Mouse (Mus musculus): ENCODE measurements around the gene Shkbp1.
A peak's percentile ranks its signal among the peaks of the same experiment; 100 is the strongest.

Shkbp1 gene

GRCm38 (mm10) chr7:27366082-27366844, 10.4 kb upstream of the Shkbp1 start:
- peak; percentile 46 for DNase-seq

DNA sequence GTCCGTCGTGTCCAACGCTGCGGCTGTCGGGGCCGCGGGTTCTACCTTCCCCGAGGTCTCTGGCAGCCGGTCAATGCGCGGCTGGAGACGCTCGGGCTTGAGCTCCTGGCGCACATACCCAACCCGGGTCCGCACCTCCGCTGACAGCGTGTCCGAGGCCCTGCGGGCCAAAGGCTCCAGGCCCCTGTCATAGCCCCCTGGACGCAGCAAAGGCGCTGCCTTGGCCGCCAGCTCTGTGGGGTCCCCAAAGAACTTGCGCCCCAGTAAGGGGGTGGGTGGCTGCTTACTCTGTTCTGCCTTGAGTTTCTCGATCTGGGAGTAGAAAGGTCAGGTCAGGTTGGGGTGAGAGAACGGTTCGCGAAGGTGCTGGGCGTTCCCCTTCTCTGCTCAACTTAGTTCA, 8.6 kb upstream of the Shkbp1 start:
- DNase-seq = no peak

GRCm38 (mm10) chr7:27361283-27361946, 5.6 kb upstream of the Shkbp1 start:
- peak; percentile 99 for DNase-seq

DNA sequence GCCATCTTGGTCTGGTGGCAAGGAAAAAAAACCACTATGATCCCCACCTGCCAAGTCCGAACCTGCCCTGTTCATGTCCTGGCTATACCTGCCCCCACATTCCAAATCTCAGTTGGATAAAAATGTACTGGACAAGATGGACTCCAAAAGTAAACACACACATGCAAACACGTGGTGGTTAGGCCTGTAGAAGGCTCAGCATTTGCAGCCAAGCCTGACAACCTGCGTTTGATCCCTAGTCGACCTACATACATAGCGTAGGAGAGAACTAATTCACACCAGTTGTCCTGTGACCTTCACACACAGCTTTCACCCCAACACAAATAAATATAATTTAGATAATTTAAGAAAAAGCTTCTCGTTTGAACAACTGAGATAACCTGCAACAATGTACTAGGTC, 4.9 kb upstream of the Shkbp1 start:
- DNase-seq = no peak

- DNase-seq = peak; percentile 38
Measured at GRCm38 (mm10) chr7:27359706-27360358, 4.0 kb upstream of the Shkbp1 start.

GRCm38 (mm10) chr7:27359162-27359561, 3.3 kb upstream of the Shkbp1 start:
- DNase-seq = peak; percentile 12

GRCm38 (mm10) chr7:27357595-27357978, 1.8 kb upstream of the Shkbp1 start:
- no peak for DNase-seq

GRCm38 (mm10) chr7:27356861-27357594, 1.2 kb upstream of the Shkbp1 start, which contains the start of gene Gm20479:
Gene Gm20479 (minus strand): TSS chr7:27357419.
- DNase-seq = peak; percentile 67

DNA sequence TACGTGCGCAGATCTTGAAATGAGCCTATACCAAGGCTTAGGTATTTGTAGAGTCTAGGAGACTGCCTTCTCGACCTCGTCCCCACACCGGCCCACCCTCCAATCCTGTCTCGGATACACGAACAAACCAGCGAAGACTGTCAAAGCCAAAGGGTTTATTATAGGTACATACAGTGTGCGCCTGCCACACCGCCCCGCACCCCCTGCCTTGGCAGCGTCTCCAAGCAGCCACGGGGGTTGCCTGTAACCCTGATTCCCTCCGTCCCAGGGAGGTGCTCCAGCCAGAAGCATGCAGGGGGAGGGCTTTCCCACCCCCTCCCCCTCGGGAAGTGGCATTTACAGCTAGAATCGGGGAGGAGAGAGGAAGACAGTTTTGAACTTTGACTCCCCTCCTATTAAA, 429 bp upstream of the Shkbp1 start:
- peak; percentile 76 for DNase-seq

GRCm38 (mm10) chr7:27355261-27355660, 558 bp downstream of the Shkbp1 start:
- DNase-seq = peak; percentile 51

DNA sequence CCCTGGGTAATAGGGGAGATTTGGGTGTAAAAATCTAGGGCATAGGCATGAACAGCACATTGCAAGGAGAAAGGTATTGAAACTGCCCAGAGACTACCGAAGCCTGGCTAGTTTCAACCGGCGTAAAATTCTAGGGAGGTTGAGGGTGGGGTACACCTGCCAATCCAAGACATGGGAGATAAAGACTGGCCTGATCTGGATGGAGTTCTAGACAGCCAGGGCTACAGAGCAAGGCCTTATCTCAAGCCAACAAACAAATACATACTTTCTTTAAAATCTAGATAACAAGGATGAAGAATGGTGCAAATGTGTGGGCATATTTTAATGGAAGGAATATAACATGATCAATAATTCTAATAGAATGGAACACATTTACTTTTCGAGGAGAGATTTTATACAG, 1.0 kb downstream of the Shkbp1 start:
- DNase-seq = peak; percentile 40

DNA sequence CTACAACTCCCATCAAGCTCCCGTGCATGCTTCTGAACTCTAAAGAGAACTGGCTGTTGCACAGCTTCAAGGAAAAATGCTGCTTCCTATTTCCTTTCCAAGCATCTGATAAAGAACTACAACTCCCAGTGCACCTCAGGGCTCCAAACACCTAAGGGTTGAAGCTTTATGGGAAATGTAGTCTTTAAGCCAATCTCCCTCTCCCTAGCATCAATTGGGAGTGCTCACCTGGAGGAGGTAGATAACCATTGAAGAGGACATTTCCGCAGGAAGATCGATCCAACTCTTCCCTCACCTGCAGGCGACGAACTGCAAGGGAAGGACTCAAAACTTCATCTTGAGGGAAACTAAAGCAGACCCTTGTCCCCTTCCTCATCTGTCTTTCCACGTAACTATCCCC, 1.7 kb downstream of the Shkbp1 start:
- peak; percentile 69 for DNase-seq

DNA sequence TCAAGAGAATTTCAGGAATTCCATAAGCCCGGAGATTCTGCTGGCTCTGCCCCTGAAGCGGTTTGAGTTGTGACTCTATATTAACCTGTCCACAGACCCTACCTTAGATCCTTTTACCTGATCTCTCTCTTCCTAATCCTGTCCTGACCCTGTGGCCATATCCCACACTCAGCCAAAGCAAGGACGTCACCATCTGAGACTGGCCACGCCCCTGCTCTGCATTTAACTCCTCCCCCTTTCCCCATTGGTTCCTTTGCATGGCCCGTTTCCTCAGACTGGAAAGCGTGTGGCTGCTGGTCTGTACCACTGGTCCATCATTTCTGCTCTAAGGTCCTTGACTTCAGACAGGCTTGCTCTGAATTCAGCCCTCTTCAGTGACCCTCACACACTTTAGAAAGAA, 10.4 kb downstream of the Shkbp1 start:
- peak; percentile 8 for DNase-seq

GRCm38 (mm10) chr7:27342595-27342994, 13.2 kb downstream of the Shkbp1 start:
- peak; percentile 7 for DNase-seq

GRCm38 (mm10) chr7:27339519-27339918, 16.3 kb downstream of the Shkbp1 start:
- DNase-seq = no peak

DNA sequence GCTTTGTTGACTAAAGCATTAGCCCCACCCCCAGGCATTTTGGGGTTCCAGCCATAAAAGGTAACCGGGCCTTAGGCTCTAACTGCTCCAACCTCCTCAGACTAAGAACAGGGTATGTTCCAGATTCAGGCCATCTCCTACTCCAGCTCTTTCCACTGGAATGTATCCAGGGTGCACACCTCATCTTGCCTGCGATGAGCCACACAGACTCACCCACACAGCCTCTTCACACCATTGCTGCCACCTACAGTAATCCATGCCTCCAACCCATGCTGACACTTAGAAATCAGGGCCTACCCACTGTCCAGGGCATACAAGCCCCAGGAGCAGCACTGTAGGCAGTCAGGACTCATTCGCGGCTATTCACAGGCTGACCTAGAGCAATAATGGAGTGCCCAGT, 16.7 kb downstream of the Shkbp1 start:
- peak; percentile 15 for DNase-seq

DNA sequence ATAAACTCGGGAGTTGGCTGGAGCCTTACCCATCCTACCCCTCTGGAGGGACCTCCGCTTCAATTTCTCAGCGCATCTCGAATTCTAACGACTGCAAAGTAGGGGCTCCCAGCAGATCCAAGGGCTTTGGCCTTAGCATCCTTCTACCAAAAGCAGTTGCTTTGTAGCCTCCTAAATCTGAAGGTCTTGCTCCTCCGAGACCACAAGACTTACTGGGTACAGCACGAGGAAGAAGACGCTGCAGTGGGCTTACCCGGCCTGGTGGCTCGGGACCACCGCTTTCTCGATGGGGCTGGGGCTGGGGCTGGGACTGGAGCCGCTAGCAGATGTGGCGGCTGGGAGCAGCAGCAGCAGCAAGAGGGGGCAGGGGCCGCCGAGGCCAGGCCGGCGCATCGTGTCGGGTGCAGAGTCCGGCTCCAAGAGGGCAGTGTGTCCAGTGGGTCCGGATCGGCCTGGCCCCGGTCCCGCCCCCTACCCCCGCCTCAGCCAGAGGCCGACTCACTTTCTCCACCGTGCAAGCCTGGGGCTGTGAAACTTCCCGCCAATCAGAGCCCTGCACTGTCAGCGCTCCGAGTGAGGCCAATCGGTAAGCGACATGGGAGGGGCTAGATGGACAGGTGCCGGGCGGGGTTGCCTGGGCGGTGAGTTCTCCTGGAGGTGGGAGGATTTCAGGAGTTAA, 18.5 kb downstream of the Shkbp1 start, which contains the start of gene Ltbp4:
Gene Ltbp4 (minus strand): TSS at position 518 of the 679 bp plus-strand sequence.
- no peak for DNase-seq

DNA sequence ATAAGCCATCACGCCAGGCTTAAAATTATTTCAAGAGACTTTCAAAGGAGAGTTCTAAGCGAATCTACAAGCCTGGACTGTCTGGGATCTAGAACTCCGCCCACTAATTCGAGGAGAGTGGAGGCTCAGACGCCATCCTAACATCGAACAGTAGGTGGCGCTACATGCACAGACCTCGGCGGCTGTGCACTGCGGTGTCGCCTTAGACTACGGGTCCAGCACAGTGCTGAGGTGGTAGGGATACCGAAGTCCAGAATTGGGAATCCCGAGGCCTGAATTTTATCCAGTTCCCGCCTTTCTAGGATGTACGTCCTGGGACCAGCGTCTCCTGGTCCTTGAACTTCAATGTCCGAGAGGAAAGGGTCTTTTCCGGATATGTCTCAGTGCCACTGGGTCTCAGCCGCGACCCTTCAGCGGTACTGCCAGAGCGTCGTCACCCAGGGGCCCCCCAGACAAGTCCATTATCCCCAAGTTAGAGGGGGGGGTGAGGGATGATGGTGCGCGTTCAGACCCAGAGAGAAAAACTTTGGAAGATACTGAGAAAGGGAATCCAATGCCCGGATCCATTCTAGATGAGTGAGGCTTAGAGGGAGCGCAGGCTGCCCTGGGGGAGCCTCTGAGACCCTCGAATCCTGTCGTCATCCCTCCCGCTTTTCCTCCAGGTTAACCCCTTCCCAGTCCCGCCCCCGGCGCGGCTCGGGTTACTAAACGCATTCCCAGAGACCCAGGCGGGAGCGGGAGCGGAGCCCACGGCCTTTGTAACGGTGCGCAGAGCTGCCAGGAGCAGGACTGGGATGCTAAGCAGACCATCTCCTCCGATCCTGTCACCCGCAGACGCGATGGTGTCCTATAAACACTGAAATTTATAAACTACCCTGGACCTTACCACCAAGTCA, 19.6 kb downstream of the Shkbp1 start:
- peak; percentile 85 for DNase-seq

GRCm38 (mm10) chr7:27335011-27335720, 20.7 kb downstream of the Shkbp1 start:
- no peak for DNase-seq

GRCm38 (mm10) chr7:27334405-27334911, 21.4 kb downstream of the Shkbp1 start:
- DNase-seq = no peak
